Mouse (Mus musculus) kidney, adult 2 months (tissue): Measurements from ENCODE around the gene Trappc3.

Experiments
- CTCF ChIP-seq: fragments of 200-500 bp; conservative IDR thresholded peaks from 2 replicates; pipeline ENCODE4 v1.5.1; 2011; ENCODE audit warnings: low read depth, mild to moderate bottlenecking, control low read depth, low read length, moderate library complexity, mixed read lengths; ENCODE audit not compliant: insufficient read depth, insufficient read length
- POLR2A ChIP-seq: fragments of 200-500 bp; IDR thresholded peaks from one replicate; pipeline ENCODE4 v1.6.1; 2011; ENCODE audit warnings: low read depth, low read length, control low read depth

DNA sequence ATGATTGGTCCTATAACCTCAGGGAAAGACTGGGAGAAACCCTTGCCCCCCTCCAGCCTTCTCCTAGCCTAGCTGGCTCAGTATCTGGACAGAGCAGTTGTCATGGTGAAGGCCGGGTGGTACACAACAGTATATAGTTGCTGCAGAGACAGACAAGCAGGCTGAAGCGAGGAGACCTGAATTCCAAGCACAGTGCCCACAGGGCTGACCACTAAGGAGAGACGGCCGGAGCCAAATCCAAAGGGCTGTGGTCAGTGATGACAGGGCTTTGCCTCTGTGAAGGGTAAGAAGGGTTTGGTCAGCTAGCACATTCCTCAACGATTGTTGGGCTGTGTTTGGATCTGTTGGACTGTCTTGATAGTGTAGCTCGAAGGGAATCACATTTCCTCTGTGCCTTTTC is 859 bp upstream of the Trappc3 start:
- TF ChIP-seq CTCF (no peak), POLR2A (no peak)
